Mouse (Mus musculus): ENCODE measurements around the gene E130116L18Rik. TPM values are rescaled to one million over a fixed set of nuclear protein-coding genes. Genes with fewer than 3 reads are reported as not detected.

E130116L18Rik gene
- polyA plus RNA-seq (2015; fragmentation: Nextera tagmentation; extraction: Ambion mirVana), result not detected in 2 replicates

GRCm38 (mm10) chr5:25222752-25223702 is at the start of gene E130116L18Rik:
Gene E130116L18Rik (minus strand): TSS chr5:25223153.
- peak within 1 kb of the TSS; percentile 85 for H3K27ac ChIP-seq (replicated peaks)
- H3K4me1 ChIP-seq, result peaks cover 6% of the 10 kb centered on the region; the same call in 1 of the 2 replicates
- H3K27me3 ChIP-seq, result no peaks in the 10 kb centered on the region
- WGBS, result 2% methylated on average over 72 of the region's 72 CpGs
- ATAC-seq (ENCODE audit: insufficient number of reproducible peaks, low FRiP score, low TSS enrichment, low read depth), result peak; percentile 94
- peak within 1 kb of the TSS; percentile 66 for H3K4me2 ChIP-seq (replicated peaks)
- H3K36me3 ChIP-seq, result 0 out of 2 replicates have a peak, but pooled peaks cover 3% of the 10 kb centered on the region
- peak within 1 kb of the TSS; percentile 57 for H3K9ac ChIP-seq
- peak within 1 kb of the TSS; percentile 74 for H3K4me3 ChIP-seq (replicated peaks)
- no peaks in the 10 kb centered on the region for H3K9me3 ChIP-seq (replicated peaks)

- Histone ChIP-seq H3K9me3 (replicated peaks) (no peaks in the 10 kb centered on the region), H3K9ac (no peak overlapping the region), H3K27me3 (no peaks in the 10 kb centered on the region), H3K4me1 (no peaks in the 10 kb centered on the region), H3K4me3 (replicated peaks) (no peak overlapping the region), H3K27ac (replicated peaks) (no peak overlapping the region), H3K36me3 (peaks cover 65% of the 10 kb centered on the region), H3K4me2 (replicated peaks) (no peak overlapping the region)
- 81% methylated on average over 4 of the region's 4 CpGs for WGBS
- ATAC-seq (ENCODE audit: insufficient number of reproducible peaks, low FRiP score, low TSS enrichment, low read depth), result no peak
Measured at GRCm38 (mm10) chr5:25268258-25268888, 45.4 kb upstream of the E130116L18Rik start.

GRCm38 (mm10) chr5:25262266-25262665 is 39.3 kb upstream of the E130116L18Rik start:
- no peaks in the 10 kb centered on the region for H3K4me1 ChIP-seq
- H3K36me3 ChIP-seq, result peaks cover 78% of the 10 kb centered on the region
- H3K27me3 ChIP-seq, result no peaks in the 10 kb centered on the region
- ATAC-seq (ENCODE audit: insufficient number of reproducible peaks, low FRiP score, low TSS enrichment, low read depth), result no peak
- H3K4me3 ChIP-seq (replicated peaks), result no peak overlapping the region
- H3K4me2 ChIP-seq (replicated peaks), result no peak overlapping the region
- H3K9ac ChIP-seq, result no peak overlapping the region
- no peaks in the 10 kb centered on the region for H3K9me3 ChIP-seq (replicated peaks)
- H3K27ac ChIP-seq (replicated peaks), result no peak overlapping the region
- 76% methylated on average over 7 of the region's 7 CpGs for WGBS

- Histone ChIP-seq H3K4me2 (replicated peaks) (no peak overlapping the region), H3K27ac (replicated peaks) (no peak overlapping the region), H3K4me3 (replicated peaks) (no peak overlapping the region), H3K4me1 (no peaks in the 10 kb centered on the region), H3K9me3 (replicated peaks) (no peaks in the 10 kb centered on the region), H3K36me3 (peaks cover 72% of the 10 kb centered on the region), H3K9ac (no peak overlapping the region), H3K27me3 (no peaks in the 10 kb centered on the region)
- no peak for ATAC-seq (ENCODE audit: insufficient number of reproducible peaks, low FRiP score, low TSS enrichment, low read depth)
- WGBS, result 67% methylated on average over 6 of the region's 6 CpGs
Measured at GRCm38 (mm10) chr5:25261452-25261851, 38.5 kb upstream of the E130116L18Rik start.

GRCm38 (mm10) chr5:25256686-25257085 is 33.7 kb upstream of the E130116L18Rik start:
- ATAC-seq (ENCODE audit: insufficient number of reproducible peaks, low FRiP score, low TSS enrichment, low read depth), result no peak
- no peak overlapping the region for H3K4me2 ChIP-seq (replicated peaks)
- H3K4me3 ChIP-seq (replicated peaks), result no peak overlapping the region
- H3K9me3 ChIP-seq (replicated peaks), result no peaks in the 10 kb centered on the region
- peaks cover 64% of the 10 kb centered on the region for H3K36me3 ChIP-seq
- no peak overlapping the region for H3K27ac ChIP-seq (replicated peaks)
- no peak overlapping the region for H3K9ac ChIP-seq
- WGBS, result 88% methylated on average over 2 of the region's 2 CpGs
- no peaks in the 10 kb centered on the region for H3K4me1 ChIP-seq
- no peaks in the 10 kb centered on the region for H3K27me3 ChIP-seq

- no peak for ATAC-seq (ENCODE audit: insufficient number of reproducible peaks, low FRiP score, low TSS enrichment, low read depth)
- Histone ChIP-seq H3K36me3 (peaks cover 73% of the 10 kb centered on the region), H3K9me3 (replicated peaks) (no peaks in the 10 kb centered on the region), H3K4me3 (replicated peaks) (no peak overlapping the region), H3K27me3 (no peaks in the 10 kb centered on the region), H3K4me1 (no peaks in the 10 kb centered on the region), H3K9ac (no peak overlapping the region), H3K27ac (replicated peaks) (no peak overlapping the region), H3K4me2 (replicated peaks) (no peak overlapping the region)
- WGBS, result 94% methylated on average over 4 of the region's 4 CpGs
Measured at GRCm38 (mm10) chr5:25254491-25254890, 31.5 kb upstream of the E130116L18Rik start.

- H3K27ac ChIP-seq (replicated peaks), result no peak overlapping the region
- no peak overlapping the region for H3K4me2 ChIP-seq (replicated peaks)
- H3K9ac ChIP-seq, result no peak overlapping the region
- no peaks in the 10 kb centered on the region for H3K9me3 ChIP-seq (replicated peaks)
- peaks cover 67% of the 10 kb centered on the region for H3K36me3 ChIP-seq
- 87% methylated on average over 8 of the region's 8 CpGs for WGBS
- no peak for ATAC-seq (ENCODE audit: insufficient number of reproducible peaks, low FRiP score, low TSS enrichment, low read depth)
- no peaks in the 10 kb centered on the region for H3K4me1 ChIP-seq
- no peak overlapping the region for H3K4me3 ChIP-seq (replicated peaks)
- H3K27me3 ChIP-seq, result no peaks in the 10 kb centered on the region
Measured at GRCm38 (mm10) chr5:25252825-25253544, 30.0 kb upstream of the E130116L18Rik start.

- peaks cover 61% of the 10 kb centered on the region for H3K36me3 ChIP-seq
- H3K4me3 ChIP-seq (replicated peaks), result no peak overlapping the region
- H3K27me3 ChIP-seq, result no peaks in the 10 kb centered on the region
- no peaks in the 10 kb centered on the region for H3K4me1 ChIP-seq
- H3K4me2 ChIP-seq (replicated peaks), result no peak overlapping the region
- no peak overlapping the region for H3K27ac ChIP-seq (replicated peaks)
- ATAC-seq (ENCODE audit: insufficient number of reproducible peaks, low FRiP score, low TSS enrichment, low read depth), result no peak
- H3K9me3 ChIP-seq (replicated peaks), result no peaks in the 10 kb centered on the region
- H3K9ac ChIP-seq, result no peak overlapping the region
- 73% methylated on average over 2 of the region's 2 CpGs for WGBS
Measured at GRCm38 (mm10) chr5:25252423-25252822, 29.5 kb upstream of the E130116L18Rik start.

GRCm38 (mm10) chr5:25247036-25247435 is 24.1 kb upstream of the E130116L18Rik start:
- Histone ChIP-seq H3K4me3 (replicated peaks) (no peak overlapping the region), H3K27ac (replicated peaks) (no peak overlapping the region), H3K36me3 (peaks cover 31% of the 10 kb centered on the region), H3K9ac (no peak overlapping the region), H3K27me3 (no peaks in the 10 kb centered on the region), H3K4me1 (no peaks in the 10 kb centered on the region), H3K4me2 (replicated peaks) (no peak overlapping the region), H3K9me3 (replicated peaks) (no peaks in the 10 kb centered on the region)
- no peak for ATAC-seq (ENCODE audit: insufficient number of reproducible peaks, low FRiP score, low TSS enrichment, low read depth)
- 84% methylated on average over 3 of the region's 3 CpGs for WGBS

GRCm38 (mm10) chr5:25246473-25246865 is 23.5 kb upstream of the E130116L18Rik start:
- no peaks in the 10 kb centered on the region for H3K9me3 ChIP-seq (replicated peaks)
- no peak overlapping the region for H3K4me3 ChIP-seq (replicated peaks)
- H3K4me1 ChIP-seq, result no peaks in the 10 kb centered on the region
- 80% methylated on average over 1 of the region's 1 CpGs for WGBS
- H3K27ac ChIP-seq (replicated peaks), result no peak overlapping the region
- no peak overlapping the region for H3K9ac ChIP-seq
- ATAC-seq (ENCODE audit: insufficient number of reproducible peaks, low FRiP score, low TSS enrichment, low read depth), result no peak
- peaks cover 26% of the 10 kb centered on the region for H3K36me3 ChIP-seq
- H3K4me2 ChIP-seq (replicated peaks), result no peak overlapping the region
- H3K27me3 ChIP-seq, result no peaks in the 10 kb centered on the region

Measured in embryonic facial prominence, embryonic 15.5 days (tissue).